Mouse (Mus musculus) fat pad, adult 2 months (tissue): ENCODE data around the gene Elk3.

Experiments used
- DNase-seq: peaks from one replicate; pipeline ENCODE4 v3.0.0-alpha.2; 2011; ENCODE audit warnings: low read depth, low spot score; ENCODE audit errors: extremely low read depth

The Elk3 gene

GRCm38 (mm10) chr10:93310721-93311411, at the start of gene Elk3:
Gene Elk3, minus strand, starts transcription at chr10:93311135.
- no peak for DNase-seq

- no peak for DNase-seq
Observed at GRCm38 (mm10) chr10:93360623-93361022, 49.7 kb upstream of the Elk3 start.

GRCm38 (mm10) chr10:93360190-93360589, 49.3 kb upstream of the Elk3 start:
- DNase-seq = peak; percentile 2

- DNase-seq = no peak
Observed at GRCm38 (mm10) chr10:93359339-93359863, 48.5 kb upstream of the Elk3 start.

GRCm38 (mm10) chr10:93358878-93359277, 47.9 kb upstream of the Elk3 start:
- no peak for DNase-seq

GRCm38 (mm10) chr10:93357162-93357561, 46.2 kb upstream of the Elk3 start:
- no peak for DNase-seq

- no peak for DNase-seq
Observed at GRCm38 (mm10) chr10:93356122-93356521, 45.2 kb upstream of the Elk3 start.

- DNase-seq = no peak
Observed at GRCm38 (mm10) chr10:93355276-93355927, 44.5 kb upstream of the Elk3 start.

GRCm38 (mm10) chr10:93353545-93354326, 42.8 kb upstream of the Elk3 start:
- DNase-seq = no peak

GRCm38 (mm10) chr10:93347918-93348505, 37.1 kb upstream of the Elk3 start:
- DNase-seq = no peak

GRCm38 (mm10) chr10:93347387-93347786, 36.5 kb upstream of the Elk3 start:
- no peak for DNase-seq

GRCm38 (mm10) chr10:93346208-93346936, 35.4 kb upstream of the Elk3 start:
- DNase-seq = no peak

GRCm38 (mm10) chr10:93345497-93345896, 34.6 kb upstream of the Elk3 start:
- DNase-seq = no peak

GRCm38 (mm10) chr10:93343469-93343868, 32.5 kb upstream of the Elk3 start:
- no peak for DNase-seq

- DNase-seq = no peak
Observed at GRCm38 (mm10) chr10:93342986-93343385, 32.1 kb upstream of the Elk3 start.

- DNase-seq = no peak
Observed at GRCm38 (mm10) chr10:93338526-93338925, 27.6 kb upstream of the Elk3 start.

GRCm38 (mm10) chr10:93336462-93336931, 25.6 kb upstream of the Elk3 start:
- no peak for DNase-seq

GRCm38 (mm10) chr10:93335828-93336461, 25.0 kb upstream of the Elk3 start:
- DNase-seq = no peak

- no peak for DNase-seq
Observed at GRCm38 (mm10) chr10:93335001-93335400, 24.1 kb upstream of the Elk3 start.

GRCm38 (mm10) chr10:93333239-93333638, 22.3 kb upstream of the Elk3 start:
- no peak for DNase-seq
